Mouse (Mus musculus) heart, embryonic 11.5 days (tissue): ENCODE results near the gene Osgepl1. TPM values are rescaled to one million over a fixed set of nuclear protein-coding genes. Genes with fewer than 3 reads are reported as not detected.

Source experiments
- ATAC-seq: fragments of 200-750 bp; cut with Nextera tagmentation; replicated peaks from 2 replicates; pipeline ENCODE4 v1.8.0; 2017; ENCODE audit warnings: moderate library complexity; ENCODE audit not compliant: insufficient number of reproducible peaks, low FRiP score, low TSS enrichment
- H3K27ac ChIP-seq: fragments of 300-500 bp; sonication (generic); 2 replicates; pipeline ENCODE4 v1.5.1; 2014; ENCODE audit warnings: mild to moderate bottlenecking, low read depth, low read length
- H3K27me3 ChIP-seq: fragments of 300-500 bp; sonication (generic); 2 replicates; pipeline ENCODE4 v1.6.1; 2014; ENCODE audit warnings: mild to moderate bottlenecking, low read length, mixed read lengths; ENCODE audit not compliant: control insufficient read depth, insufficient read depth
- H3K36me3 ChIP-seq: fragments of 300-500 bp; sonication (generic); 2 replicates; pipeline ENCODE4 v1.6.1; 2014; ENCODE audit warnings: mild to moderate bottlenecking, low read length, moderate library complexity, mixed read lengths; ENCODE audit not compliant: control insufficient read depth, insufficient read depth
- H3K4me1 ChIP-seq: fragments of 300-500 bp; sonication (generic); 2 replicates; pipeline ENCODE4 v1.6.1; 2014; ENCODE audit warnings: low read length; ENCODE audit not compliant: control insufficient read depth, insufficient read depth
- H3K4me2 ChIP-seq: fragments of 300-500 bp; sonication (generic); 2 replicates; pipeline ENCODE4 v1.6.1; 2014; ENCODE audit warnings: mild to moderate bottlenecking, moderate library complexity
- H3K4me3 ChIP-seq: fragments of 300-500 bp; sonication (generic); 2 replicates; pipeline ENCODE4 v1.5.1; 2014; ENCODE audit warnings: low read depth, low read length
- H3K9ac ChIP-seq: fragments of 300-500 bp; sonication (generic); 2 replicates; pipeline ENCODE4 v1.6.1; 2014; ENCODE audit warnings: mild to moderate bottlenecking, low read depth, low read length, moderate library complexity
- H3K9me3 ChIP-seq: fragments of 300-500 bp; sonication (generic); replicated peaks from 2 replicates; pipeline ENCODE4 v1.6.1; 2016; ENCODE audit warnings: low read length; ENCODE audit not compliant: control insufficient read depth
- polyA plus RNA-seq: library from polyadenylated mRNA; unstranded; fragments of >200 nt; fragmentation: Nextera tagmentation; extraction: Ambion mirVana; gene quantifications from 2 replicates; pipeline ENCODE4 v1.2.1, GENCODE M21; 2014

Osgepl1 gene
- polyA plus RNA-seq, 1 experiment from 2014 or later, result 30.9 TPM

GRCm38 (mm10) chr1:53358988-53359387, 45.6 kb downstream of the Osgepl1 start:
- no peaks in the 10 kb centered on the region for H3K4me1 ChIP-seq
- no peaks in the 10 kb centered on the region for H3K36me3 ChIP-seq
- H3K4me3 ChIP-seq, result no peak overlapping the region
- no peak overlapping the region for H3K27ac ChIP-seq
- no peaks in the 10 kb centered on the region for H3K9me3 ChIP-seq
- no peaks in the 10 kb centered on the region for H3K27me3 ChIP-seq
- no peak overlapping the region for H3K9ac ChIP-seq
- no peak for ATAC-seq
- no peak overlapping the region for H3K4me2 ChIP-seq

Other genes starting within 250 kb of the Osgepl1 start
- not detected in 2 replicates for gene 1700019A02Rik, start 126.0 kb upstream of the Osgepl1 start, polyA plus RNA-seq
- 14.5 and 15.2 TPM in 2 replicates for gene Pms1, start 16.6 kb upstream of the Osgepl1 start, polyA plus RNA-seq
- 51.2 and 58.2 TPM in 2 replicates for gene Ormdl1, start 16.5 kb upstream of the Osgepl1 start, polyA plus RNA-seq
- gene Gm28778, start 16.5 kb upstream of the Osgepl1 start, polyA plus RNA-seq, result not detected in 2 replicates
- gene Asdurf, start 39.0 kb downstream of the Osgepl1 start, polyA plus RNA-seq, result not detected in 2 replicates
- gene Gm28551, start 39.0 kb downstream of the Osgepl1 start, polyA plus RNA-seq, result 0.08 and 0.33 TPM in 2 replicates
- 86.6 and 89.9 TPM in 2 replicates for gene Asnsd1, start 39.1 kb downstream of the Osgepl1 start, polyA plus RNA-seq